Mouse (Mus musculus): Measurements from ENCODE around the gene Gpc6. TPM values are rescaled to one million over a fixed set of nuclear protein-coding genes. Genes with fewer than 3 reads are reported as not detected.

The Gpc6 gene
- polyA plus RNA-seq, 1 experiment from 2014 or later = 31.2 TPM

GRCm38 (mm10) chr14:117556715-117557320 lies 631.7 kb downstream of the Gpc6 start:
- Histone ChIP-seq H3K27me3 (ENCODE audit: control insufficient read depth, insufficient read depth, low read length) (no peaks in the 10 kb centered on the region), H3K4me2 (ENCODE audit: low read depth) (no peak overlapping the region), H3K4me3 (ENCODE audit: low read depth, low read length) (no peak overlapping the region), H3K4me1 (ENCODE audit: control insufficient read depth, insufficient read depth, low read length) (no peaks in the 10 kb centered on the region), H3K27ac (ENCODE audit: low read depth, low read length) (no peak overlapping the region), H3K9me3 (ENCODE audit: control insufficient read depth, low read length) (no peaks in the 10 kb centered on the region), H3K36me3 (ENCODE audit: control insufficient read depth, insufficient read depth, low read length) (no peaks in the 10 kb centered on the region), H3K9ac (ENCODE audit: low read length) (no peak overlapping the region)
- ATAC-seq (ENCODE audit: insufficient read depth, low FRiP score, low TSS enrichment) = no peak
- no peak for DNase-seq (ENCODE audit: low spot score)
- 72% methylated on average over 7 of the region's 7 CpGs for WGBS

GRCm38 (mm10) chr14:117562146-117562545 lies 637.0 kb downstream of the Gpc6 start:
- no peak for DNase-seq (ENCODE audit: low spot score)
- no peak overlapping the region for H3K4me2 ChIP-seq (ENCODE audit: low read depth)
- no peak overlapping the region for H3K9ac ChIP-seq (ENCODE audit: low read length)
- no peaks in the 10 kb centered on the region for H3K36me3 ChIP-seq (ENCODE audit: control insufficient read depth, insufficient read depth, low read length)
- H3K4me3 ChIP-seq (ENCODE audit: low read depth, low read length) = no peak overlapping the region
- no peaks in the 10 kb centered on the region for H3K27me3 ChIP-seq (ENCODE audit: control insufficient read depth, insufficient read depth, low read length)
- H3K4me1 ChIP-seq (ENCODE audit: control insufficient read depth, insufficient read depth, low read length) = no peaks in the 10 kb centered on the region
- 81% methylated on average over 4 of the region's 4 CpGs for WGBS
- no peaks in the 10 kb centered on the region for H3K9me3 ChIP-seq (ENCODE audit: control insufficient read depth, low read length)
- H3K27ac ChIP-seq (ENCODE audit: low read depth, low read length) = no peak overlapping the region
- ATAC-seq (ENCODE audit: insufficient read depth, low FRiP score, low TSS enrichment) = no peak

GRCm38 (mm10) chr14:117569278-117569677 lies 644.2 kb downstream of the Gpc6 start:
- no peak overlapping the region for H3K4me2 ChIP-seq (ENCODE audit: low read depth)
- 80% methylated on average over 4 of the region's 4 CpGs for WGBS
- H3K4me1 ChIP-seq (ENCODE audit: control insufficient read depth, insufficient read depth, low read length) = no peaks in the 10 kb centered on the region
- H3K4me3 ChIP-seq (ENCODE audit: low read depth, low read length) = no peak overlapping the region
- no peak for DNase-seq (ENCODE audit: low spot score)
- no peaks in the 10 kb centered on the region for H3K36me3 ChIP-seq (ENCODE audit: control insufficient read depth, insufficient read depth, low read length)
- no peak overlapping the region for H3K27ac ChIP-seq (ENCODE audit: low read depth, low read length)
- H3K27me3 ChIP-seq (ENCODE audit: control insufficient read depth, insufficient read depth, low read length) = no peaks in the 10 kb centered on the region
- no peaks in the 10 kb centered on the region for H3K9me3 ChIP-seq (ENCODE audit: control insufficient read depth, low read length)
- no peak overlapping the region for H3K9ac ChIP-seq (ENCODE audit: low read length)
- ATAC-seq (ENCODE audit: insufficient read depth, low FRiP score, low TSS enrichment) = no peak

GRCm38 (mm10) chr14:117572213-117572612 lies 647.1 kb downstream of the Gpc6 start:
- no peak for ATAC-seq (ENCODE audit: insufficient read depth, low FRiP score, low TSS enrichment)
- Histone ChIP-seq H3K4me2 (ENCODE audit: low read depth) (no peak overlapping the region), H3K9ac (ENCODE audit: low read length) (no peak overlapping the region), H3K27me3 (ENCODE audit: control insufficient read depth, insufficient read depth, low read length) (no peaks in the 10 kb centered on the region), H3K36me3 (ENCODE audit: control insufficient read depth, insufficient read depth, low read length) (no peaks in the 10 kb centered on the region), H3K9me3 (ENCODE audit: control insufficient read depth, low read length) (no peaks in the 10 kb centered on the region), H3K27ac (ENCODE audit: low read depth, low read length) (no peak overlapping the region), H3K4me3 (ENCODE audit: low read depth, low read length) (no peak overlapping the region), H3K4me1 (ENCODE audit: control insufficient read depth, insufficient read depth, low read length) (no peaks in the 10 kb centered on the region)
- 88% methylated on average over 8 of the region's 8 CpGs for WGBS
- DNase-seq (ENCODE audit: low spot score) = no peak

- ATAC-seq (ENCODE audit: insufficient read depth, low FRiP score, low TSS enrichment) (no peak), DNase-seq (ENCODE audit: low spot score) (peak; percentile 19)
- H3K4me3 ChIP-seq (ENCODE audit: low read depth, low read length) = no peak overlapping the region
- H3K9ac ChIP-seq (ENCODE audit: low read length) = no peak overlapping the region
- 71% methylated on average over 6 of the region's 6 CpGs for WGBS
- H3K9me3 ChIP-seq (ENCODE audit: control insufficient read depth, low read length) = no peaks in the 10 kb centered on the region
- no peaks in the 10 kb centered on the region for H3K27me3 ChIP-seq (ENCODE audit: control insufficient read depth, insufficient read depth, low read length)
- H3K27ac ChIP-seq (ENCODE audit: low read depth, low read length) = no peak overlapping the region
- no peaks in the 10 kb centered on the region for H3K36me3 ChIP-seq (ENCODE audit: control insufficient read depth, insufficient read depth, low read length)
- H3K4me1 ChIP-seq (ENCODE audit: control insufficient read depth, insufficient read depth, low read length) = no peaks in the 10 kb centered on the region
- H3K4me2 ChIP-seq (ENCODE audit: low read depth) = no peak overlapping the region
Measured at GRCm38 (mm10) chr14:117574216-117574615, 649.1 kb downstream of the Gpc6 start.

- DNase-seq (ENCODE audit: low spot score) = no peak
Measured at GRCm38 (mm10) chr14:117581740-117582139, 656.6 kb downstream of the Gpc6 start.

GRCm38 (mm10) chr14:117599758-117600157 lies 674.6 kb downstream of the Gpc6 start:
- no peak for DNase-seq (ENCODE audit: low spot score)
- Histone ChIP-seq H3K4me2 (ENCODE audit: low read depth) (no peak overlapping the region), H3K4me3 (ENCODE audit: low read depth, low read length) (no peak overlapping the region), H3K27me3 (ENCODE audit: control insufficient read depth, insufficient read depth, low read length) (no peaks in the 10 kb centered on the region), H3K4me1 (ENCODE audit: control insufficient read depth, insufficient read depth, low read length) (no peaks in the 10 kb centered on the region), H3K9me3 (ENCODE audit: control insufficient read depth, low read length) (no peaks in the 10 kb centered on the region), H3K9ac (ENCODE audit: low read length) (no peak overlapping the region), H3K36me3 (ENCODE audit: control insufficient read depth, insufficient read depth, low read length) (no peaks in the 10 kb centered on the region), H3K27ac (ENCODE audit: low read depth, low read length) (no peak overlapping the region)
- 87% methylated on average over 5 of the region's 5 CpGs for WGBS
- ATAC-seq (ENCODE audit: insufficient read depth, low FRiP score, low TSS enrichment) = no peak

More at GRCm38 (mm10) chr14:117581740-117582139, 656.6 kb downstream of the Gpc6 start:
- H3K4me2 ChIP-seq (ENCODE audit: low read depth) = no peak overlapping the region
- H3K27me3 ChIP-seq (ENCODE audit: control insufficient read depth, insufficient read depth, low read length) = no peaks in the 10 kb centered on the region
- 93% methylated on average over 6 of the region's 6 CpGs for WGBS
- no peak overlapping the region for H3K27ac ChIP-seq (ENCODE audit: low read depth, low read length)
- H3K4me1 ChIP-seq (ENCODE audit: control insufficient read depth, insufficient read depth, low read length) = no peaks in the 10 kb centered on the region
- no peak for ATAC-seq (ENCODE audit: insufficient read depth, low FRiP score, low TSS enrichment)
- H3K9me3 ChIP-seq (ENCODE audit: control insufficient read depth, low read length) = no peaks in the 10 kb centered on the region
- H3K4me3 ChIP-seq (ENCODE audit: low read depth, low read length) = no peak overlapping the region
- no peak overlapping the region for H3K9ac ChIP-seq (ENCODE audit: low read length)
- H3K36me3 ChIP-seq (ENCODE audit: control insufficient read depth, insufficient read depth, low read length) = no peaks in the 10 kb centered on the region

GRCm38 (mm10) chr14:117603837-117604236 lies 678.7 kb downstream of the Gpc6 start:
- DNase-seq (ENCODE audit: low spot score) (no peak), ATAC-seq (ENCODE audit: insufficient read depth, low FRiP score, low TSS enrichment) (no peak)
- no peaks in the 10 kb centered on the region for H3K9me3 ChIP-seq (ENCODE audit: control insufficient read depth, low read length)
- no peak overlapping the region for H3K9ac ChIP-seq (ENCODE audit: low read length)
- H3K36me3 ChIP-seq (ENCODE audit: control insufficient read depth, insufficient read depth, low read length) = no peaks in the 10 kb centered on the region
- no peak overlapping the region for H3K27ac ChIP-seq (ENCODE audit: low read depth, low read length)
- no peak overlapping the region for H3K4me3 ChIP-seq (ENCODE audit: low read depth, low read length)
- WGBS = 95% methylated on average over 1 of the region's 1 CpGs
- no peak overlapping the region for H3K4me2 ChIP-seq (ENCODE audit: low read depth)
- no peaks in the 10 kb centered on the region for H3K4me1 ChIP-seq (ENCODE audit: control insufficient read depth, insufficient read depth, low read length)
- H3K27me3 ChIP-seq (ENCODE audit: control insufficient read depth, insufficient read depth, low read length) = no peaks in the 10 kb centered on the region

GRCm38 (mm10) chr14:117605750-117606149 lies 680.6 kb downstream of the Gpc6 start:
- no peak for DNase-seq (ENCODE audit: low spot score)
- no peak for ATAC-seq (ENCODE audit: insufficient read depth, low FRiP score, low TSS enrichment)
- Histone ChIP-seq H3K4me1 (ENCODE audit: control insufficient read depth, insufficient read depth, low read length) (no peaks in the 10 kb centered on the region), H3K9ac (ENCODE audit: low read length) (no peak overlapping the region), H3K27me3 (ENCODE audit: control insufficient read depth, insufficient read depth, low read length) (no peaks in the 10 kb centered on the region), H3K9me3 (ENCODE audit: control insufficient read depth, low read length) (no peaks in the 10 kb centered on the region), H3K27ac (ENCODE audit: low read depth, low read length) (no peak overlapping the region), H3K4me3 (ENCODE audit: low read depth, low read length) (no peak overlapping the region), H3K36me3 (ENCODE audit: control insufficient read depth, insufficient read depth, low read length) (no peaks in the 10 kb centered on the region), H3K4me2 (ENCODE audit: low read depth) (no peak overlapping the region)
- 89% methylated on average over 2 of the region's 2 CpGs for WGBS
